Mouse (Mus musculus): ENCODE results near the gene Maml1. TPM values are rescaled to one million over a fixed set of nuclear protein-coding genes. Genes with fewer than 3 reads are reported as not detected.

Maml1 gene
- total RNA-seq, 2 experiments from 2014 or later: 11.5 to 12.9 TPM

DNA sequence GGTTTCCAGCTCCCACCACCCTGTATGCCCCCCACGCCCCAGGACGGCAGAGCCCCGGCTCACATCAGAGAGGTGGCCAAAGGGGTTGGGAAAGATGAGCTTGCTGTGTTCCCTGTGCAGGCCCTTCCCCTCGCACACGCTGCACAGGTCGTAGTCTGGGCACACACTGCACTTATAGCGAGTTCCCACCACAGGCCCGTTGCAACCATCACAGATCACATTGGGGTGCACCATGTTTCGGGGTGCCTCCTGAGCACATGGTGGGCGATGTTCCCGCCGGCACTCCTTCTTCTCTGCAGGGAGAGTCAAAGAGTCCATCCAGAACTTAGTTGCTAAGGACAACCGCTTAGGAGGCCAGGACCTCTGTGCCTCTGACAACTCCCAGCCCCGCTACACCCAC lies 84.8 kb downstream of the Maml1 start:
- intact Hi-C loops (cut with DNase I): no loop called here
- DNase-seq (ENCODE audit: low spot score): no peak

DNA sequence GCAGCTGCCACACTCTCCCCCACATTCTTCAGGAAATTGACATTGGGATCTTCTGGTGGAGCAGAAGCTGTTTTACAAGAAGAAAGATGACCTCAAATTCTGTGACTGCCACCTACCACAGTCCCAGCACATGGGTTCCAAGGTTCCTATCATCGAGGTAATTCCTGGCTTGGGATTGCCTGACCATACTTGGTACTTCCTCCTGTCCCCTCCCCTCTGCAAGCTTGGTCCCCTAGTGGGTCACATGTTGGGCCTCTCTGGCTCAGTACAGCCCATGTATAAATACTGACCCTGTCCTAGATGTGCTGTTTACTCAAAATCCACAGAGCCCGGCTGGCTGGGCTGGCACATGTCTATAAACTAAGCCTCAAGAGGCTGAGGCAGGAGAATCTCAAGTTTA lies 86.1 kb downstream of the Maml1 start:
- DNase-seq (ENCODE audit: low spot score): no peak

More for the DNA sequence above, 86.1 kb downstream of the Maml1 start:
- intact Hi-C loops (cut with DNase I): no loop called here

Small RNA genes within 50 kb of the gene (microRNA-seq; reads per million reads assigned to microRNA genes)
- not detected for gene Mir6919

Other genes with a start within 250 kb of the Maml1 start
- gene Tbc1d9b, start 160.9 kb downstream of the Maml1 start, total RNA-seq (2021): 10 to 100 TPM; 42.9 to 43.9 TPM
- gene Mrnip, start 117.9 kb downstream of the Maml1 start, total RNA-seq (2021): 1 to 10 TPM; 2.3 to 2.7 TPM
- 100 to 1,000 TPM; 265 to 324 TPM for gene Sqstm1, start 81.5 kb downstream of the Maml1 start, total RNA-seq (2021)
- 10 to 100 TPM; 85.3 to 86.5 TPM for gene Mgat4b, start 81.4 kb downstream of the Maml1 start, total RNA-seq (2021)
- 1 to 10 TPM; 4.8 to 7.8 TPM for gene Ltc4s, start 53.7 kb downstream of the Maml1 start, total RNA-seq (2021)
- gene Canx, start 33.4 kb upstream of the Maml1 start, total RNA-seq (2021): 100 to 1,000 TPM; 266 to 295 TPM
- not detected for gene Cby3, start 62.2 kb upstream of the Maml1 start, total RNA-seq (2021)
- 100 to 1,000 TPM; 102 to 128 TPM for gene Hnrnph1, start 84.7 kb upstream of the Maml1 start, total RNA-seq (2021)
- 10 to 100 TPM; 27.6 to 29.5 TPM for gene Rufy1, start 138.8 kb upstream of the Maml1 start, total RNA-seq (2021)

Data from heart, postnatal 25 days (tissue).